Mouse (Mus musculus) activated CD4-positive, CD25-positive, alpha-beta regulatory T cell, adult 4 months (primary cell): ENCODE results near the gene Nudt8. TPM values are rescaled to one million over a fixed set of nuclear protein-coding genes. Genes with fewer than 3 reads are reported as not detected.
A peak's percentile ranks its signal among the peaks of the same experiment; 100 is the strongest.
"Not testable (repeated sequence)": the region's sequence is repeated elsewhere in the genome, so short reads cannot be mapped to it uniquely, and the experiment has no call there.

Source experiments
- ATAC-seq: one replicate; pipeline ENCODE4 v1.8.0; 2017
- polyA plus RNA-seq, 2 experiments: library from polyadenylated mRNA; unstranded; fragments of 100-300 nt; shearing (Covaris generic); gene quantifications; one replicate each; pipeline ENCODE4 v1.2.1; 2017

The Nudt8 gene
- 10 to 100 TPM; 17.3 to 17.8 TPM for polyA plus RNA-seq

- ATAC-seq: peak; percentile 90
These were observed at the start of gene Nudt8, which contains the start of gene Gm49405 for GRCm38 (mm10) chr19:4000119-4000900. Gene Nudt8, plus strand, starts transcription at chr19:4000580. Gene Gm49405, plus strand, starts transcription at chr19:4000626.

- ATAC-seq: no peak
These were observed 48.9 kb upstream of the Nudt8 start for GRCm38 (mm10) chr19:3951461-3951860.

GRCm38 (mm10) chr19:3952099-3952498, 48.3 kb upstream of the Nudt8 start:
- no peak for ATAC-seq

GRCm38 (mm10) chr19:3955033-3955432, 45.3 kb upstream of the Nudt8 start:
- ATAC-seq: no peak

GRCm38 (mm10) chr19:3955804-3956203, 44.6 kb upstream of the Nudt8 start:
- no peak for ATAC-seq

- not testable (repeated sequence) for ATAC-seq
These were observed 42.9 kb upstream of the Nudt8 start for GRCm38 (mm10) chr19:3957296-3958036.

- no peak for ATAC-seq
These were observed 41.9 kb upstream of the Nudt8 start, which contains the start of gene Aldh3b3 for GRCm38 (mm10) chr19:3958470-3958869. Gene Aldh3b3, plus strand, starts transcription at chr19:3958645.

GRCm38 (mm10) chr19:3959030-3959429, 41.4 kb upstream of the Nudt8 start:
- no peak for ATAC-seq

GRCm38 (mm10) chr19:3960211-3960610, 40.2 kb upstream of the Nudt8 start:
- ATAC-seq: no peak

GRCm38 (mm10) chr19:3961805-3962204, 38.6 kb upstream of the Nudt8 start:
- ATAC-seq: not testable (repeated sequence)

GRCm38 (mm10) chr19:3962469-3962868, 37.9 kb upstream of the Nudt8 start:
- no peak for ATAC-seq

GRCm38 (mm10) chr19:3964030-3964429, 36.4 kb upstream of the Nudt8 start:
- ATAC-seq: no peak

GRCm38 (mm10) chr19:3966330-3967075, 33.9 kb upstream of the Nudt8 start:
- ATAC-seq: no peak

GRCm38 (mm10) chr19:3967258-3967657, 33.1 kb upstream of the Nudt8 start:
- ATAC-seq: no peak

- no peak for ATAC-seq
These were observed 28.2 kb upstream of the Nudt8 start, which contains the start of gene Aldh3b2 for GRCm38 (mm10) chr19:3972229-3972628. Gene Aldh3b2, plus strand, starts transcription at chr19:3972328.

- not testable (repeated sequence) for ATAC-seq
These were observed 25.8 kb upstream of the Nudt8 start for GRCm38 (mm10) chr19:3974608-3975007.

GRCm38 (mm10) chr19:3975866-3976265, 24.5 kb upstream of the Nudt8 start:
- no peak for ATAC-seq

- ATAC-seq: no peak
These were observed 20.1 kb upstream of the Nudt8 start for GRCm38 (mm10) chr19:3980309-3980708.

GRCm38 (mm10) chr19:3980917-3981316, 19.5 kb upstream of the Nudt8 start:
- ATAC-seq: no peak

- ATAC-seq: no peak
These were observed 16.7 kb upstream of the Nudt8 start for GRCm38 (mm10) chr19:3983527-3984200.

GRCm38 (mm10) chr19:3985261-3985681, 15.1 kb upstream of the Nudt8 start:
- no peak for ATAC-seq

GRCm38 (mm10) chr19:3986334-3986733, 14.0 kb upstream of the Nudt8 start, which contains the start of gene Acy3:
Gene Acy3, plus strand, starts transcription at chr19:3986570.
- no peak for ATAC-seq
